Mouse (Mus musculus) lung, adult 2 months (tissue): ENCODE data around the gene Calr4.

Source experiments
- CTCF ChIP-seq: fragments of 200-500 bp; IDR thresholded peaks from 2 replicates; pipeline ENCODE4 v1.5.1; 2011; ENCODE audit warnings: mild to moderate bottlenecking, low read length, control low read depth; ENCODE audit not compliant: insufficient read depth
- POLR2A ChIP-seq: fragments of 200-500 bp; IDR thresholded peaks from 2 replicates; pipeline ENCODE4 v1.6.1; 2011; ENCODE audit warnings: low read depth, mild to moderate bottlenecking, control low read depth, low read length, borderline replicate concordance; ENCODE audit errors: extremely low read depth

DNA sequence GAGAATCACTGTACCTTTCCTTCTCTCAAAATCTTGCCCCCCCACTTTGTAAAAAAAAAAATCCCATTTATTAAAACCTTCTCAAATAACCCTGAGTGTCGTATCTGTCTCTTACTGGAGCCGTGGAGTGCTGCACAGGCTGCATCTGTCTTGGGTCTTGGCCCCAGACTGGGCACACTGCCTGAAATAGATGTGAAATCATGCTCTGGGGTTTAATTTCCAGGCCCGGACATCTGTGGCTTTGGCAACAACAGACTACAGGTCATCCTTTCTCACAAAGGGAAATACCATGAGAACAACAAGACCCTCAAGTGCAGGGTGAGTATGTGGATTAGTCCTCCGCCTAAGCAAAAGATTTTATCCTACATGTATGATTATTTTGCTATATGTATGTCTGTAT, 7.6 kb downstream of the Calr4 start:
- TF ChIP-seq POLR2A (no peak), CTCF (no peak)
